Mouse (Mus musculus) small intestine, adult 2 months (tissue): ENCODE measurements around the gene Sipa1l1.

Experiments
- CTCF ChIP-seq: fragments of 200-500 bp; IDR thresholded peaks from 2 replicates; pipeline ENCODE4 v1.5.1; 2012; ENCODE audit warnings: low read depth, mild to moderate bottlenecking, control low read depth, inconsistent platforms, low read length, moderate library complexity, mixed read lengths; ENCODE audit not compliant: insufficient replicate concordance, insufficient read length; ENCODE audit errors: extremely low read depth
- POLR2A ChIP-seq: fragments of 200-500 bp; IDR thresholded peaks from 2 replicates; pipeline ENCODE4 v1.6.1; 2012; ENCODE audit warnings: low read depth, mild to moderate bottlenecking, control low read depth, inconsistent platforms, low read length, moderate library complexity

DNA sequence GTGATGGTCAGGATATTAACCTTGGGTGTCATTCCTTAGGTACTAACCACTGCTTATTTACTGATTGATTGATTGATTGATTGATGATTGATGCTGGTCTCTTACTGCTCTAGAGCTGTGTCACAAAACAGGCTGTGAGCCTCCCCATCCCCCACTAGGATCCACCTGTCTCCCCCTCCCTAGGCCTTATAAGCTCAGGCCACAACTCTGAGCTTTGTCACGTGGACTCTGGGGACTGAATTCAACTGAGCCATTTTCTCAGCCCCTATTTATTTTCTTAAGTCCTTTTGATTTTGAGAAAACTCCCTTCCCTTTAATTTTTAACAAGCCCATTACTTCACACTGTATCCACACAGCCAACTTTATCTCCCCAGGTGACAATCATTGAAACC lies 287.3 kb downstream of the Sipa1l1 start:
- TF ChIP-seq CTCF (no peak), POLR2A (no peak)
